Mouse (Mus musculus) limb, embryonic 10.5 days (tissue): ENCODE results near the gene P2ry2. TPM values are rescaled to one million over a fixed set of nuclear protein-coding genes. Genes with fewer than 3 reads are reported as not detected.

Source experiments
- DNase-seq: peaks from one replicate; pipeline ENCODE4 v3.0.0-alpha.2; 2017; ENCODE audit warnings: low spot score
- H3K27ac ChIP-seq: fragments of 300-500 bp; sonication (generic); 2 replicates; pipeline ENCODE4 v1.5.1; 2016; ENCODE audit warnings: mild to moderate bottlenecking
- H3K27me3 ChIP-seq: fragments of 300-500 bp; sonication (generic); 2 replicates; pipeline ENCODE4 v1.6.1; 2016; ENCODE audit warnings: low read depth, mild to moderate bottlenecking; ENCODE audit not compliant: poor library complexity, severe bottlenecking
- H3K36me3 ChIP-seq: fragments of 300-500 bp; sonication (generic); 2 replicates; pipeline ENCODE4 v1.6.1; 2016; ENCODE audit warnings: mild to moderate bottlenecking, moderate library complexity
- H3K4me1 ChIP-seq: fragments of 300-500 bp; sonication (generic); 2 replicates; pipeline ENCODE4 v1.6.1; 2016
- H3K4me3 ChIP-seq: fragments of 300-500 bp; sonication (generic); 2 replicates; pipeline ENCODE4 v1.5.1; 2016; ENCODE audit warnings: mild to moderate bottlenecking, moderate library complexity
- H3K9me3 ChIP-seq: fragments of 300-500 bp; sonication (generic); replicated peaks from 2 replicates; pipeline ENCODE4 v1.6.1; 2016; ENCODE audit warnings: mild to moderate bottlenecking
- WGBS: fragments of 180-500 bp; shearing (Covaris S2); methylation state at CpG from one replicate; pipeline ENCODE4 v1.1.7; 2016; 5-methylcytosine and 5-hydroxymethylcytosine counted together
- polyA plus RNA-seq: library from polyadenylated mRNA; unstranded; fragments of >200 nt; fragmentation: Nextera tagmentation; extraction: Ambion mirVana; gene quantifications from 2 replicates; pipeline ENCODE4 v1.2.1, GENCODE M21; 2016

P2ry2 gene
- polyA plus RNA-seq, 1 experiment from 2014 or later = 0.51 TPM

DNA sequence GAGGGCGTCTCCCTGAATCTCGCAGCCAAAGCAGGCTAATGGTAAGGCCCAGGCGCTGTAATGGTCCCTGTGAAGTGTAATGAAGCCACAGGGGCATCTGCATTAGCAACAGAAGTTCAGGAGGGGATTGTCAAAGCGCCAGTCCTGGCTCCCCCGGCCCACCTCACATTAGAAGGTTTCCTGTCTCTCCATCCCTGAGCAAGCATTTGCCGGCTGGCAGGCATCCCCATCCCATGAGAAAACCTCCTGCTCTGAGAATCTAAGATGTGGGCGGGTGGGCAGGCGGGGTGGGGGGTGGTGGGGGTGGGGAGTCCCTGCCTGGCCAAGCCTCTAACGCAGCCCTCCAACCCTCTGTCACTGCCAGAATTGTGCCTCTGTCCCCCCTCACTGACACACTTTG is 1.4 kb upstream of the P2ry2 start:
- Histone ChIP-seq H3K36me3 (no peaks in the 10 kb centered on the region), H3K27ac (no peak overlapping the region), H3K4me1 (peaks cover 26% of the 10 kb centered on the region), H3K4me3 (no peak overlapping the region), H3K9me3 (no peaks in the 10 kb centered on the region), H3K27me3 (peaks cover 69% of the 10 kb centered on the region)
- no peak for DNase-seq
- WGBS = 16% methylated on average over 9 of the region's 9 CpGs

DNA sequence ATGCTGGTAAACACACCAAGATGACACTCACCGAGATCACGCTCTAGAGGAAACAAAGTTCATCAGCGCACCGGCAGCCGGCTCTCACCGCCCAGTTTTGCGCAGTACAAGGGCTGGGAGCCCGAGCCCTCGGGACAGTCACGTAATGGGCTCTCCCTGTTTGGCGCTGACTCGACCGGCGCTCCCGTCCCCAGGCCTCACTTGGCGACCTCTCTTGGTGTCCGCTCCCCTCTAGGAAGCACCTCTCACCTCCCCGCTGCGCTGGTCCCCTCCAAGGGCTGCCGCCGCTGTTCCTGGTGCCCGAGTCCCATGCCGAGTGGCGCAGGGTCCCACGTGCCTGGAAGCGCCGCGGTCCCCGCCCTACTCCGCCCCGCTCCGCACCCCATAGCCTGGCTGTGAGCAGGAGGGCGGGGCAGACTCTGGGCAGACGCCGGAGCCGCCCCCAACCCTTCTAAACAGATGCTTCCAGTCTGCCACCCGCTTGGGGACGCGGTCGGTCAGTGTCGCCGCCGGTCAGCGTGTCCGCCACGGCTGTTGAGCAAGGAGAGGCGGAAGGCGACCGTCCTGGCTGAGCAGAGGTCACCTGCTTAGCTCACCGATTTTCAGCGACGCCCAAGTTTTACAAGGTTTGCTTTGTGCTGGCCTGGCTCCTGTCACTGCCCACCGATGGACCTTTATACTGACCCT is 842 bp downstream of the P2ry2 start:
- H3K4me3 ChIP-seq = peak overlapping the region; percentile 66
- under 1% methylated on average over 53 of the region's 53 CpGs for WGBS
- H3K27ac ChIP-seq = peak overlapping the region; percentile 61
- H3K36me3 ChIP-seq = no peaks in the 10 kb centered on the region
- peaks cover 26% of the 10 kb centered on the region for H3K4me1 ChIP-seq
- H3K9me3 ChIP-seq = no peaks in the 10 kb centered on the region
- peak; percentile 81 for DNase-seq
- H3K27me3 ChIP-seq = peaks cover 71% of the 10 kb centered on the region

DNA sequence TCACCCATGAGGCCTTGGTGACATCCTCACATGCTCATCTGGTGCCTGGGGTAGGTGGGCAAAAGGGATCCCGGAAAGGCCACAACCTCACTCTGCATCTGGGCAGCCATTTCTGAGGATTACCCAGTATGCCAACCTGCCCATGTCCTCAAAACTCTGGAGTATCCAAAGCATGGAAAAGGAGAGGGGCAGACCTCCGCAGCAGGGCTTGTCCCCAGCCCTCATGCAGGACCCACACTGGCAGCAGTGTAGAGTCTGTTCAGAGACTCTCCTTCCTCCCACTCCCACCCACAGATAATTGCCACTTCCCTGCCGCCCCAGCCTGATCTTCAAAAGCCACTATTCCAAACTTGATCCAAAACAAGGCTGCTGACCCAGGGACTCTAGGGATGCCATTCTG is 1.9 kb downstream of the P2ry2 start:
- Histone ChIP-seq H3K36me3 (no peaks in the 10 kb centered on the region), H3K9me3 (no peaks in the 10 kb centered on the region), H3K27ac (no peak overlapping the region), H3K4me3 (no peak overlapping the region), H3K27me3 (peaks cover 82% of the 10 kb centered on the region), H3K4me1 (peaks cover 26% of the 10 kb centered on the region)
- 66% methylated on average over 3 of the region's 3 CpGs for WGBS
- no peak for DNase-seq

DNA sequence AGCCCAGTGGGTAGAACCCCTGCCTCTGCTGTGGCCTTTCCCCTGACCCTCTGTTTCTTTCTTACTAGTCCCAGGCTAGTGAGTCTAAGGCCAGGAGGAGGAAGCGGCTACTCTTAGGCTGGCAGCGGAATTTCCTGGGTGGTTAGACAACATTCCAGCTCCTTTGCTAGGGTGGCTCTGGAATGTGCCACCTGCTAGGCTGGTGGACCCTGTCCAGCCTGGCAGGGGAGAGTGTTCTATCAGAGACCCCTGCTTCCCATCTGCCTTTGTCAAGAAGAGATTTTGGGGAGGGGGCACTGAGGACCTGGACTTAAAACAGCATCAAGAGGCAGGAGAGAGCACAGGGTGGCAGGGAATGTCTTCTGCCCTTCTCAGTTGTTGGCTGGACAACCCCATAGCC is 6.5 kb downstream of the P2ry2 start:
- Histone ChIP-seq H3K9me3 (no peaks in the 10 kb centered on the region), H3K27ac (no peak overlapping the region), H3K4me1 (peaks cover 23% of the 10 kb centered on the region), H3K36me3 (no peaks in the 10 kb centered on the region), H3K4me3 (no peak overlapping the region), H3K27me3 (peaks cover 44% of the 10 kb centered on the region)
- WGBS = 67% methylated on average over 2 of the region's 2 CpGs
- DNase-seq = no peak

DNA sequence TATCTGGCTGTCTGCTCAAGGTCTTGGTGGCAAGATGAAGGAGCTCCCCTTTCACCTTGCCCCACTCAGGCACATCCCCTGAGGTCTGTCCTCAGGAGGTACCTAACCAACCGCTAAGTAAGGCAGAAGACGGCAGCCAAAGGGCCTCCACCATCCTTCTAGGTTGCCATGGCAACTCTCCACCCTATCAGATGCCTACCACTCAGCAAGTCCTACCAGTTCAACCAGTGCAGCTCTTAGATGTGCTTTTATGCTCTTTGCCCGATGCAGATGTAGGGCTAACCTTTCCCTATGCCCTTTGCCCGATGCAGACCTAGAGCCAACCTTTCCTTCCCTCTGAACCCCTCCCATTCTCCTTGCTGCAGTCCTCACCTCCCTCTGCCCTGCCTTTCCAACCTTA is 7.5 kb downstream of the P2ry2 start:
- DNase-seq = no peak
- no peaks in the 10 kb centered on the region for H3K36me3 ChIP-seq
- 58% methylated on average over 4 of the region's 4 CpGs for WGBS
- no peak overlapping the region for H3K4me3 ChIP-seq
- no peak overlapping the region for H3K27ac ChIP-seq
- no peaks in the 10 kb centered on the region for H3K9me3 ChIP-seq
- H3K4me1 ChIP-seq = peaks cover 20% of the 10 kb centered on the region
- H3K27me3 ChIP-seq = peaks cover 33% of the 10 kb centered on the region

DNA sequence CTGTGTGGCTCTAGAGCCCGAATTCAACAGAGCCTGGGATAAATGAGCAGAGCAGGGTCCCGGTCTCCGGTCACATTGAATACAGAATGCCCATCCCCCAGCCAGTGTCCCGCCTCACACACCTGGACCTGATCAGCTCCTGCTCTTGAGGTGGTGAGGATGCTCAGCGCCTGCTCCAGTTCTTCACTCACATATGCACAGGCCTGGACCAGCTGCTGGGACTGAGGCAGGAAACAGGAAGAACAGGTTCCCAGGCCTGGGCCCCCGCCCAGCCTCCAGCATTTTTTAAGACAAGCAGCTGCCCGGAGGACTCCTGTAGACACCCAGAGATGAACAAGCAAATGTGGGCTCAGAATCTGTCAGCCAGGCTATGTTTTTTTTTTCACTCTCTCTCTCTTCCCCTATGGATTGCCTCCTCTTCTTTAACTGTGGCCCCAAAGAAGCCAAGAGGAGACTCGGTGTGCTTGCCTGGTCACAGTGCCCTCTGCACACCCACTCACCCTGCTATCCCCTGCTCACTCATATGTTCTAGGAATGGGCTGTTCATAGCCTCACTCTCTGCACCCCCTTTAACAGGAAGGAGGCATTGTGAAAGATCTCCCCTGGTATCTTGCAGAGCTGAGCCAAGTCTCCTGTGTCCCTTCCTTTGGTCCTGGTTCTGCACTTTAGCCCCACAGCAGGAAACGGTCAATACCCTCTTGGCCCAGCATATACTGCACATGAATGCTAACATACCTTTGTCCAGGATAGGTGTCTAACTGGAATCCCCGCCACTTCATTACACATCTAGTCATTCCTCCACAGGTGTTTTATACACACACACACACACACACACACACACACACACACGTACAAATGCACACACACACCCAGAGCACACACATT is 9.0 kb downstream of the P2ry2 start:
- DNase-seq = peak; percentile 56
- no peaks in the 10 kb centered on the region for H3K36me3 ChIP-seq
- peaks cover 25% of the 10 kb centered on the region for H3K4me1 ChIP-seq
- no peak overlapping the region for H3K4me3 ChIP-seq
- no peaks in the 10 kb centered on the region for H3K9me3 ChIP-seq
- H3K27me3 ChIP-seq = peaks cover 19% of the 10 kb centered on the region; the same call in 1 of the 2 replicates
- peak overlapping the region; percentile 51 for H3K27ac ChIP-seq
- WGBS = 69% methylated on average over 11 of the region's 11 CpGs

DNA sequence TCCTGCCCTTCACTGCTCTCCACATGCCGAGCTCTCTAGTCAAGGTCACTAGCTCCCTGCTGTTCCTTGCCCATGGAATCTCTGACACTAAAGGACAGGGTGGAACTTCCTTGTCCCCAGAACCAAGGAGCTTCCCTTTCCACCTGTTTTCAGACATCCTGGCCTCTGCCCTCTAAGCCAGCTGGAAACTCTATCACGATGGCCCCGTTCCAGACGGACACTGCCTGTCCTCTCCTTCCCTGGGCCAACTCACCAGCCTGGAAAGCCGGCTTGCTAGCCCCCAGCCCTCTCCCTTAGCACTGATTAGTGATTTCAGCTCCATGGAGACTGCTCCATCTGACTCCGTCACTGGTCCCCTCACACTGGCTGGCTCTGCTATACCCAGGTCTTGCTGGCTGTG is 10.4 kb downstream of the P2ry2 start:
- WGBS = 82% methylated on average over 6 of the region's 6 CpGs
- H3K27me3 ChIP-seq = peaks cover 14% of the 10 kb centered on the region; the same call in 1 of the 2 replicates

DNA sequence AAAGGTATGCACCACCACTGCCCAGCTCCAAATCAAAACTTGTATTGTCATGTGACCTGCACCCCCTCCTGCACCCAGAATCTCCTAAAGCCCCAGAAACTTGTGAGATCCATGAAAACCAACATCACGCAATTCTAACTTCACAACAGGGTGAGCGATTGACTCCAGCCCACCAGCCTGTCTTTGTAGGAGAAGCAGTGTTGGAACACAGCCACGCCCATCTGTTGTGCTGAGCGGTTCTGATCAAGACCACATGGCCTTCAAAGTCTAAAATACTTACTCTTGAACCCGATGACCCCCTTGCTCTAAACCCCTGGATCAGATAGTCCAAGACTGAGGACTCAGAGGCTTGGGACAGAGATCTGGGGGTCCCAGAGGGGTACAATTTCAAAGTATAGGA is 13.0 kb downstream of the P2ry2 start:
- H3K9me3 ChIP-seq = no peaks in the 10 kb centered on the region
- DNase-seq = no peak
- no peaks in the 10 kb centered on the region for H3K36me3 ChIP-seq
- H3K27me3 ChIP-seq = no peaks in the 10 kb centered on the region
- H3K4me1 ChIP-seq = peaks cover 21% of the 10 kb centered on the region
- H3K27ac ChIP-seq = no peak overlapping the region
- WGBS = 74% methylated on average over 5 of the region's 5 CpGs
- no peak overlapping the region for H3K4me3 ChIP-seq

More for the DNA sequence above, 10.4 kb downstream of the P2ry2 start:
- Histone ChIP-seq H3K4me3 (no peak overlapping the region), H3K4me1 (peaks cover 25% of the 10 kb centered on the region), H3K9me3 (no peaks in the 10 kb centered on the region), H3K36me3 (no peaks in the 10 kb centered on the region), H3K27ac (peak overlapping the region; percentile 14; the same call in 1 of the 2 replicates)
- DNase-seq = no peak

DNA sequence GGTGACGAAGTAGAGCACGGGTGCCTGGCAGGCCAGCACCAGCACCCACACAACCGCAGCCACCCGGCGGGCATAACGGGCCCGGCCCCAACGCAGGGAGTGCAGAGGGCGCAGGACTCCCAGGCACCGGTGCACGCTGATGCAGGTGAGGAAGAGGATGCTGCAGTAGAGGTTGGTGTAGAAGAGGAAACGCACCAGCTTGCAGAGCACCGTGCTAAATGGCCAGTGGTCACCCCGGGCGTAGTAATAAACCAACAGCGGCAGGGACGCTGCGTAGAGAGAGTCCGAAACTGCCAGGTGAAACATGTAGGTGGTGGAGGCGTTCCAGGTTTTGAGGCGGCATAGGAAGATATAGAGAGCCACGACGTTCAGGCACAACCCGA is 14.1 kb downstream of the P2ry2 start:
- Histone ChIP-seq H3K36me3 (no peaks in the 10 kb centered on the region), H3K27me3 (no peaks in the 10 kb centered on the region), H3K4me1 (peaks cover 16% of the 10 kb centered on the region), H3K4me3 (no peak overlapping the region), H3K27ac (no peak overlapping the region), H3K9me3 (no peaks in the 10 kb centered on the region)
- no peak for DNase-seq
- WGBS = 89% methylated on average over 24 of the region's 24 CpGs

DNA sequence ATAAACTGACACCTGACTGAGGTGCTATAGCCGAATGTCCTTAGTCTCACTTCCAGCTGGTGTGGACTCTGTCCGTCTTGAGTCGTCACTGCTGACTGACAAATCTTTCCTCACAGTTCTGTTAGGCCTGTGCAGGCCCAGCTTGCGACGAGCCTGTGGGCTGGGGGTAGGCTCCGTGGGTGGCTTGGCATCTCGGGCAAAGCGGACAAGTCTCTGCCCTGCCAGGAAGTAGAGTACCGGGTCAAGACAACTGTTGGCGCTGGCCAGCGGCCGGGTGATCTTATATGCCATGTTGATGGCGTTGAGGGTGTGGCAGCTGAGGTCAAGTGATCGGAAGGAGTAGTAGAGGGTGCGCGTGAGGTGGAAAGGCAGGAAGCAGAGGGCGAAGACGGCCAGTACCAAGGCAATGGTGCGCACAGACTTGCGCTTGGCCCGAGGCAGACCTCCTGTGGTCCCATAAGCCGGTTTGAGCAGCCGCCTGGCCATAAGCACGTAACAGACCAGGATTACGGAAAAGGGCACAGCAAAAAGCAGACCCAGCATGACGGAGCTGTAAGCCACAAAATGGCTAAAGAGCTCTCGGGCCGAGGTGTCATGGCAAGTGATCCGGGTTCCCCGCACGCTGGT is 14.6 kb downstream of the P2ry2 start:
- Histone ChIP-seq H3K27ac (no peak overlapping the region), H3K9me3 (no peaks in the 10 kb centered on the region), H3K4me1 (peaks cover 11% of the 10 kb centered on the region), H3K27me3 (no peaks in the 10 kb centered on the region), H3K4me3 (no peak overlapping the region), H3K36me3 (no peaks in the 10 kb centered on the region)
- WGBS = 85% methylated on average over 31 of the region's 31 CpGs
- no peak for DNase-seq

DNA sequence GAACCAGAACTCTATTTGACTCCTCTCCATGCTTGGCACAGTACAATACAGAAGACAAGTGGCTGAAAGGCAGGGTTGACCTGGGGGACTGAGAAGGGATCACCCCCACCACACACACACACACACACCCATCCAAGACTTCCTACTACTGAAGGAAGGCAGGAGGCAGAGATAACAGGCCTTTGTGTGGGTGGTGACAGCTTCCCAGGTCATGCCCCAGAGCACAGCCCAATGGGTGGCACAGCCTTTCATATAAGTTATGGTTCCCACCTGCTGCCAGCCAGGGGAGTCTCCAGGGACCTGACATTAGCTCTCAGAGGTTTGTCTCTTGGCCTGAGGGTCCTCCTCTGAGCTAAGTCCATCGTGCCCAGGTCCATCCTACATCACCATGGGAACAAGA is 15.5 kb downstream of the P2ry2 start:
- H3K4me3 ChIP-seq = no peak overlapping the region
- H3K27ac ChIP-seq = no peak overlapping the region
- peaks cover 9% of the 10 kb centered on the region for H3K4me1 ChIP-seq
- H3K9me3 ChIP-seq = no peaks in the 10 kb centered on the region
- DNase-seq = no peak
- H3K27me3 ChIP-seq = no peaks in the 10 kb centered on the region
- H3K36me3 ChIP-seq = no peaks in the 10 kb centered on the region
- WGBS = 93% methylated on average over 1 of the region's 1 CpGs

DNA sequence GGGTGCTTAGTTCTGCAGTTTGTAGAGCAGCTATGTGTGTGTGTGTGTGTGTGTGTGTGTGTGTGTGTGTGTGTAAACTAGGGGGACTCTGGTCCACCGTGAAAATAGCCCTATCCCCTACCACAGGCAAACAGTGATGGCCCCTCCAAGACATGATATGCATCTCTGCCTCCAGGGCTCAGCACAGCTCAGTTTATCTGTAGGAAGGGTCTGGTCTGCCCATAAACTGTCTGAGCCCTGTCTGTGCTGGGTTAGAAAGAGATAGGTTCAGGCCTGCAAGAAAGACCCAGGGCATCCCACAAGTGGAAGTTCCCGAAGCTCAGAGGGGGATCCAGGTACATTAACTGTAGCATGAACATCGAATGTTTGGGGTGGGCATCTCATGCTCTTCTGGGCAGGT is 16.7 kb downstream of the P2ry2 start:
- Histone ChIP-seq H3K36me3 (no peaks in the 10 kb centered on the region), H3K27ac (no peak overlapping the region), H3K4me1 (peaks cover 7% of the 10 kb centered on the region), H3K27me3 (no peaks in the 10 kb centered on the region), H3K4me3 (no peak overlapping the region), H3K9me3 (no peaks in the 10 kb centered on the region)
- WGBS = 87% methylated on average over 3 of the region's 3 CpGs
- no peak for DNase-seq
